Mouse (Mus musculus): ENCODE measurements around the gene Dpyd. TPM values are rescaled to one million over a fixed set of nuclear protein-coding genes. Genes with fewer than 3 reads are reported as not detected.

Dpyd gene
- 15.2 and 16.1 TPM in 2 replicates for polyA plus RNA-seq (2015; fragmentation: Nextera tagmentation; extraction: Ambion mirVana)

- Histone ChIP-seq H3K27ac (peak within 1 kb of the TSS; percentile 17; the same call in 1 of the 2 replicates), H3K36me3 (no peaks in the 10 kb centered on the region), H3K4me3 (replicated peaks) (peak within 1 kb of the TSS; percentile 67), H3K4me2 (peak within 1 kb of the TSS; percentile 81), H3K9ac (peak within 1 kb of the TSS; percentile 39; the same call in 1 of the 2 replicates), H3K27me3 (replicated peaks) (no peaks in the 10 kb centered on the region), H3K9me3 (no peaks in the 10 kb centered on the region), H3K4me1 (no peaks in the 10 kb centered on the region)
- ATAC-seq (ENCODE audit: insufficient read depth, low FRiP score, low read depth), result peak; percentile 100
- WGBS, result 6% methylated on average over 18 of the region's 19 CpGs
Measured at GRCm38 (mm10) chr3:118561554-118562310, at the start of gene Dpyd. Dpyd (plus strand) TSS chr3:118562129.

GRCm38 (mm10) chr3:118537676-118538075 lies 24.3 kb upstream of the Dpyd start:
- Histone ChIP-seq H3K9ac (no peak overlapping the region), H3K9me3 (no peaks in the 10 kb centered on the region), H3K27me3 (replicated peaks) (no peaks in the 10 kb centered on the region), H3K4me2 (no peak overlapping the region), H3K4me3 (replicated peaks) (no peak overlapping the region), H3K27ac (no peak overlapping the region), H3K36me3 (no peaks in the 10 kb centered on the region), H3K4me1 (no peaks in the 10 kb centered on the region)
- ATAC-seq (ENCODE audit: insufficient read depth, low FRiP score, low read depth), result no peak
- 48% methylated on average over 2 of the region's 2 CpGs for WGBS

DNA sequence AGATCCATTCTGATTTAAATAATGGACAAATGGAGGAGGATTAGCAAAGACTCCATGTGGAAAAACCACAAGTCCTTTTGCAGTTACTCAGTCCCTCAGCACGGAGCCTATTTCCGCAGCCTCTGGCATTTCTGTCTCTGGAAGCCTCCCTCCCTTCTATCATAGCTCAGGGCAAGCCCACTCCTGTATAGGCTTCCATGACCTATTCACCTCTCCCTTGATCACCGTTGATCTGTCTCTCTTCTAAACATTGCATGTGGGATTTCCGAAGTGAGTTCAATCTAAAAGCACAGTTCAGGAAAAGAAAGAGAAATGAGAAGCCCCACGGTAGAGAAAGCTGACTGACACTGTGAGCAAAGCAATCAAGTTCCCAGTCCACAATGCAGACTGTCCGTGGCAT lies 20.2 kb upstream of the Dpyd start:
- WGBS, result 49% methylated on average over 6 of the region's 6 CpGs
- H3K27ac ChIP-seq, result no peak overlapping the region
- no peaks in the 10 kb centered on the region for H3K36me3 ChIP-seq
- no peaks in the 10 kb centered on the region for H3K27me3 ChIP-seq (replicated peaks)
- no peak overlapping the region for H3K4me3 ChIP-seq (replicated peaks)
- H3K9ac ChIP-seq, result no peak overlapping the region
- H3K4me1 ChIP-seq, result no peaks in the 10 kb centered on the region
- no peak for ATAC-seq (ENCODE audit: insufficient read depth, low FRiP score, low read depth)
- H3K9me3 ChIP-seq, result no peaks in the 10 kb centered on the region
- H3K4me2 ChIP-seq, result no peak overlapping the region

- Histone ChIP-seq H3K4me3 (replicated peaks) (no peak overlapping the region), H3K27ac (no peak overlapping the region), H3K27me3 (replicated peaks) (no peaks in the 10 kb centered on the region), H3K36me3 (no peaks in the 10 kb centered on the region), H3K9me3 (no peaks in the 10 kb centered on the region), H3K4me1 (no peaks in the 10 kb centered on the region), H3K4me2 (no peak overlapping the region), H3K9ac (no peak overlapping the region)
- 43% methylated on average over 4 of the region's 4 CpGs for WGBS
- ATAC-seq (ENCODE audit: insufficient read depth, low FRiP score, low read depth), result no peak
Measured at GRCm38 (mm10) chr3:118547551-118548210, 14.2 kb upstream of the Dpyd start.

DNA sequence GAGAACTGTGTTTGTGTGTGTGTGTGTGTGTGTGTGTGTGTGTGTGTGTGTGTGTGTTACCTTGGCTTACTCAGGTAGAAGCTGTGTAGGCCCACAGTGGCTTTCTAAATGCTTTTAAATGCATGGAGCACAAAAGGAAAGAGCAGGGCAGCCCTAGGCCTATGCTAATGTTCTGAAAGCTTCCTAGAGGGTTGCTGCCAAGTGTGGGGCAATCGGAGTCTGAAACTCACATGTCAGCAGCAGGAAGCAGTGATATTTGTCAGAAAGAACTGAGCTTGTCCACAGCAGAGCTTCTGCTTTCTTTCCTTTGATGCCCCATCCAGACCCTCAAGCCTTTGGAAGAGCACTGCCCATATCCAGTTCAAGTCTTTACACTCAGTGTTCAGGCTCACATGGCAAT lies 4.3 kb upstream of the Dpyd start:
- WGBS, result 75% methylated on average over 1 of the region's 1 CpGs
- no peak for ATAC-seq (ENCODE audit: insufficient read depth, low FRiP score, low read depth)

GRCm38 (mm10) chr3:118559936-118560335 lies 2.0 kb upstream of the Dpyd start:
- Histone ChIP-seq H3K9me3 (no peaks in the 10 kb centered on the region), H3K27ac (no peak overlapping the region), H3K4me1 (no peaks in the 10 kb centered on the region), H3K4me3 (replicated peaks) (no peak overlapping the region), H3K36me3 (no peaks in the 10 kb centered on the region), H3K4me2 (no peak overlapping the region), H3K9ac (no peak overlapping the region), H3K27me3 (replicated peaks) (no peaks in the 10 kb centered on the region)
- WGBS, result 78% methylated on average over 2 of the region's 2 CpGs
- no peak for ATAC-seq (ENCODE audit: insufficient read depth, low FRiP score, low read depth)

More for the DNA sequence above, 4.3 kb upstream of the Dpyd start:
- H3K9ac ChIP-seq, result no peak overlapping the region
- no peaks in the 10 kb centered on the region for H3K36me3 ChIP-seq
- H3K27me3 ChIP-seq (replicated peaks), result no peaks in the 10 kb centered on the region
- no peak overlapping the region for H3K27ac ChIP-seq
- H3K4me1 ChIP-seq, result no peaks in the 10 kb centered on the region
- H3K9me3 ChIP-seq, result no peaks in the 10 kb centered on the region
- H3K4me2 ChIP-seq, result no peak overlapping the region
- no peak overlapping the region for H3K4me3 ChIP-seq (replicated peaks)

DNA sequence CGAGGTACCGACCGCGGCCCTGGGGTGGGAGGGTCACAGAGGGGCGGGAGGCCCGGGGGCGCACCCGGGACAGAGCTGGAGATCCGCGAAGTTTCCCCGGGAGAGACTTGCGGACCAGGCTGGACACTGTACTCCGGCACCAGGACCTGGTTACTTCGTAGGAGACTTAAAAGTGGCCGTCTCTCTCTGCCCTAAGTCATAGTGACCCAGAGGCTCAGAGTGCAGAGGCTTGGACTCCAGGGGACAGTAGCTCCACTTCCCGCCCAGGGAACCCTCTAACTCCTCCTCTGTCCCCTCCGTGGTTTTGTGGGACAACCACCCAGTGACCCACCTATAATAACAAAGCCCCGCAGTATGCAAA lies 362 bp downstream of the Dpyd start:
- Histone ChIP-seq H3K27me3 (replicated peaks) (no peaks in the 10 kb centered on the region), H3K4me1 (no peaks in the 10 kb centered on the region), H3K36me3 (no peaks in the 10 kb centered on the region), H3K9me3 (no peaks in the 10 kb centered on the region), H3K4me2 (peak overlapping the region; percentile 81), H3K9ac (peak overlapping the region; percentile 39; the same call in 1 of the 2 replicates), H3K27ac (peak overlapping the region; percentile 17; the same call in 1 of the 2 replicates), H3K4me3 (replicated peaks) (peak overlapping the region; percentile 67)
- 0% methylated on average over 16 of the region's 18 CpGs for WGBS
- ATAC-seq (ENCODE audit: insufficient read depth, low FRiP score, low read depth), result peak; percentile 80

DNA sequence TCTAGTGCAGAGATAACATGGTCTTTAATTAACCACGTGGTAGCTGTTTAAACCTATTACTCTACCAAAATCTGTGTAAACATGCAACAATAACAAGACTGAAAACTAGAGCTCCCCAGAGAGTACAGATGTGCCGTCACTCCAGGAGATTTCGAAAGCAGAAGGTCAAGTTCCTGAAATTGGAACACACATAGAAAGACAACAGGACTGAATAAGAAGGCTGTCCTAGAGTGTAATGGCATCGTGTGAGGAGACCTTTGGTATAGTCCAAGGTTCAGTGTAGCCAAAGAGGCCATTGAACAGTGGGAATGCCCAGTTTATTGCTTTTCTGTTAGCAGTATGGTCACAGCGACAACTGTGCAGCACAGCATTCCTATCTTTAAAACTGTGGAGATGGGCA lies 4.8 kb downstream of the Dpyd start:
- ATAC-seq (ENCODE audit: insufficient read depth, low FRiP score, low read depth), result no peak
- WGBS, result 71% methylated on average over 5 of the region's 5 CpGs
- Histone ChIP-seq H3K36me3 (no peaks in the 10 kb centered on the region), H3K9me3 (no peaks in the 10 kb centered on the region), H3K4me1 (no peaks in the 10 kb centered on the region), H3K9ac (no peak overlapping the region), H3K4me2 (no peak overlapping the region), H3K27ac (no peak overlapping the region), H3K4me3 (replicated peaks) (no peak overlapping the region), H3K27me3 (replicated peaks) (no peaks in the 10 kb centered on the region)

DNA sequence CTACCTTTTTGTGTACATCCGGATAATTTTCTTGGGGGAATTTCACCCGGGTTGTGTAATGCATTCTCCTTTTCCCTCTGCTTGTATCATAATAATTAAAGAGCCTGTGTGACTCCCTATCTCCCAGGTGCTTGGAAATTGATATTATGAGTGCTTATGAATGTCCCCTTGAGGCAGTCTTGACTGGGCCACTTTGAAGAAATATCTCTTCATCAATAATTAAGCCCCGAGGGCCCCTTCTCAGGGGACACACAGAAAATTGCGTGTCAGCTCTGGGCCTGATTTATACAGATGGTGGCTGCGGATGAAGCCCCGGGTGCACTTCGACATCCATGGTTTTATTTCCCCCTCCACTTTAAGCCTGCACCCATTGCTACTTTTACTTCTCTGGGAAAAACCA lies 8.3 kb downstream of the Dpyd start:
- Histone ChIP-seq H3K4me2 (no peak overlapping the region), H3K27ac (no peak overlapping the region), H3K4me3 (replicated peaks) (no peak overlapping the region), H3K9ac (no peak overlapping the region), H3K9me3 (no peaks in the 10 kb centered on the region), H3K4me1 (no peaks in the 10 kb centered on the region), H3K27me3 (replicated peaks) (no peaks in the 10 kb centered on the region), H3K36me3 (no peaks in the 10 kb centered on the region)
- WGBS, result 84% methylated on average over 7 of the region's 7 CpGs
- no peak for ATAC-seq (ENCODE audit: insufficient read depth, low FRiP score, low read depth)

DNA sequence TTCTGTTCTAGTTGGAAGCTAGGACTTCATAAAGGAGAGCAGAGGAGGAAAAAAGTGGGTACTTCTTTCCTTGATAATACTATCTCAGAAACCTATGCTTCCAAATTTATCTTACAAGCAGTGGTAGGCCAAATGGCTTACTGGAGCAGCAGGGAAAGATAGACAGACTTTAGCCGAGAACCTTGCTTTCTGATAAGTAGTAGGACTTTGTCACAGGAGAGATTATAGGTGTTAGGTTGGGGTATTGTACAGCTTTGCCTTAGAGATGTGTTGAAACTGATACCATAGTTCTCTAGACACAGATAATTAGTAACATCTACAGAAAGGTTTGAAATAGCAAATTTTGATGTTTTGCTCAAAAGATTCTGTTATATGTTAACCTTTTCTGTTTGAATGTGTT lies 28.6 kb downstream of the Dpyd start:
- H3K4me2 ChIP-seq, result no peak overlapping the region
- H3K27ac ChIP-seq, result no peak overlapping the region
- H3K9ac ChIP-seq, result no peak overlapping the region
- no peak for ATAC-seq (ENCODE audit: insufficient read depth, low FRiP score, low read depth)
- H3K4me3 ChIP-seq (replicated peaks), result no peak overlapping the region
- H3K27me3 ChIP-seq (replicated peaks), result no peaks in the 10 kb centered on the region
- 75% methylated on average over 1 of the region's 1 CpGs for WGBS
- H3K9me3 ChIP-seq, result no peaks in the 10 kb centered on the region
- no peaks in the 10 kb centered on the region for H3K4me1 ChIP-seq
- H3K36me3 ChIP-seq, result no peaks in the 10 kb centered on the region

DNA sequence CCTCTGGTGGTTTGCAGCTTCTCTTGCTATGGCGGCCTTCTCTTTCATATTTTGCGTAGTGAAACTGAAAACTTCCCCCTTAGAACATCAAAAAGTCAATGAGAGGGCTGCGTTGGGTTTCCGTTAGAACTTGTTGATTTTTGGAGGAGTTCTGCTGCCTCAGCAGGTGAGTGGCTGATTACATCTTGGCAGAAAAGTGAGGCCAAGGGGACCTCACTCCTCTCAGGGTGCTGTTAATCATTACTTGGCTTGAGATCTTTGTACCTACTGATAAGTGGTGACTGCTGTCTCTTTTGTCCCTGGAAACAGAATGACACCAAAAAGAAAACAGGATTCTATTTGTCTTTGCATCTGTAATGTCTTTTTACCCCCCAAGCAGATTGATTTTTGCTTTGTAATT lies 32.9 kb downstream of the Dpyd start:
- no peak overlapping the region for H3K9ac ChIP-seq
- no peak overlapping the region for H3K4me2 ChIP-seq
- no peaks in the 10 kb centered on the region for H3K27me3 ChIP-seq (replicated peaks)
- H3K4me1 ChIP-seq, result no peaks in the 10 kb centered on the region
- H3K27ac ChIP-seq, result no peak overlapping the region
- H3K36me3 ChIP-seq, result no peaks in the 10 kb centered on the region
- H3K9me3 ChIP-seq, result no peaks in the 10 kb centered on the region
- no peak for ATAC-seq (ENCODE audit: insufficient read depth, low FRiP score, low read depth)
- no peak overlapping the region for H3K4me3 ChIP-seq (replicated peaks)
- WGBS, result 66% methylated on average over 4 of the region's 4 CpGs

DNA sequence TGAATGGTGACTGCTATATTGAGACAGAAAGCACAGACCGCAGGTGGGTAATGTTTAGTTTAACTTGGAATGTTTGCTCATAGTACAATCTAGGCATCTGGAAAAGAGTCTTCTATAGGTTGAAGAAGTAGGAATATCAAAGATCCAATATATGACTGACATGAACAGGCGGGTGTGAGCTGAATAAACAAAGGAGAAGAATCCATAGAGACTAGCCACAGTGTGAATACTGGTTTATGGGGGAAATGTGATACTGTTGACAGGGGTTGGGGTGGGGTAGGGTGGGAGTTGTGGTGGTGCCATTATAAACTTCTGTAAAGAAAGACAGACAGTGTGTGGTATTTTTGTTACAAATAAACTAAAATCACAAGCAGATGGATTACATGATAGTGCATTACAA lies 33.8 kb downstream of the Dpyd start:
- WGBS, result 57% methylated on average over 2 of the region's 2 CpGs
- no peaks in the 10 kb centered on the region for H3K4me1 ChIP-seq
- H3K27me3 ChIP-seq (replicated peaks), result no peaks in the 10 kb centered on the region
- no peak overlapping the region for H3K4me2 ChIP-seq
- H3K4me3 ChIP-seq (replicated peaks), result no peak overlapping the region
- 0 out of 2 replicates have a peak, but pooled peaks have one; percentile 27 for ATAC-seq (ENCODE audit: insufficient read depth, low FRiP score, low read depth)
- no peaks in the 10 kb centered on the region for H3K9me3 ChIP-seq
- no peak overlapping the region for H3K27ac ChIP-seq
- H3K9ac ChIP-seq, result no peak overlapping the region
- H3K36me3 ChIP-seq, result no peaks in the 10 kb centered on the region

Measured in stomach, embryonic 15.5 days (tissue).